Mouse (Mus musculus): ENCODE data around the gene Gria1.

DNA sequence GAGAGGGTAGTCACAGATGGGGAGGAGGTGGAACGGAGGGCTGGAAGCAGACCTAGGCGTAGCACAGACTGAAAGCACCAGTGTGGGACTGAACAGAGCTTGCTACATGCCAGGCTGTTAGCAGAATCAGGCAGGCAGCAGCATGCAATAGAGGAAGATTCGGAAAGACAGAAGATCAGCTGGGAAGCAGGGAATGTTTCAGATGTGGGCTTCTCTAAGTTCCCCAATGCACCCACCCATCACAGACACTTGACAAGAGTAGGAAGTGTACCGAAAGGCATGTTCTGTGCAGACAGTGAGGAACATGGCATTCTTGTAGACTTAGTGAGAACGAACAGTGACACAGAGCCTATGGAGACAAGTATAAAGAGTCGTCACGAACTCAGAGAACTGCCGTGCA lies 260.5 kb downstream of the Gria1 start:
- no peak for TF ChIP-seq CTCF (IDR thresholded peaks at IDR 0.05; ENCODE audit: low read depth)
- no peak for TF ChIP-seq EP300 (IDR thresholded peaks at IDR 0.05; ENCODE audit: low read depth)

Data from heart, postnatal 0 days (tissue).